Mouse (Mus musculus): Measurements from ENCODE around the gene Ano2.

Ano2 gene

DNA sequence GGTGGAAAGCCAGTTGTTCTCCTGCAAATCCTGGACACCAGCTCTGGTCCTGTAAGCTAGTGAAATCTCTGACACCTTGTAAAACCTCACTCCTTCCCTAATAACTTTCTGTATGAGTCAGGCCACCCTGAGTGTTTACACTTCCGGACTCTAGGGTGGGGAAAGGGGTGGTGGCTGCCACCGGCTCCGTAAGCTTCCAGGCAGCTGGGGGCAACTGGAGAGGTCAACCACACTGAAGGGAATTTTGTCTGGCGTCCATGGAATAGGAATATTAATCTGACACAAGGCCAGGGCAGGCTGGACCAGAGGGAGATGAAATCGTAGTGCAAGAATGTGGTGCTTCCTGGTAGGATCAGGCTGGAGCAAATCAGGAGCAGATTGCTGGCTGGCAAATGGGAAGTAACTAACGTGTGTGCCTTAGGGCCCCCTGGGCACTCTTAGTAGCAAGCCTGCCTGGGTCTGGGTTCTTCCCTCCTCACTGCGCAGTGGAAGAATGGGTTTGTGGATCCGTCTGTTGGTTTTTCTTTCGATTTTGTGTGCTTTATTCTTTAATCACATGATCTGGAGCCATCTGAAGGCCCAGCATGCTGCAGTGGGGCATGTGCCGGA, 57.2 kb downstream of the Ano2 start:
- DNase-seq = no peak

DNA sequence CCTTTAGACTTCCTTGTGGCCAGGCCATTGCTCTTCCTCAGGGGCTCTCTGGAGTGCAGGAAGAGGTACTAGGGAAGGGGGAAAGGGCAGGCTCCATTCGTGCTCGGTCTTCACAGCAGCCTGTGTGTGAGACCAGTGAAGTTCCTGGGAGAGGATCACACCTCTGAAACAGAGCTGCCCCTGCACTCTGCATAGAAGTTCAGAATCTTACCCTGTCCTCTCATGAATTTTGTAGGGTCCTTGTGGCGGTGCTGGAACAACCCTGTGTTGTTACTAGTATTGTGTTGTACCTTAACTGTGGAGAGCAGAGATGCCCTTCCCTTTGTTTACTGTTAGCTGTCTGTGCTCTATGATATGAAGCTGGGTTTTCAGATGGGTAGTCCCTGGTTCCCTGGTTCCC, 58.4 kb downstream of the Ano2 start:
- DNase-seq = no peak

DNA sequence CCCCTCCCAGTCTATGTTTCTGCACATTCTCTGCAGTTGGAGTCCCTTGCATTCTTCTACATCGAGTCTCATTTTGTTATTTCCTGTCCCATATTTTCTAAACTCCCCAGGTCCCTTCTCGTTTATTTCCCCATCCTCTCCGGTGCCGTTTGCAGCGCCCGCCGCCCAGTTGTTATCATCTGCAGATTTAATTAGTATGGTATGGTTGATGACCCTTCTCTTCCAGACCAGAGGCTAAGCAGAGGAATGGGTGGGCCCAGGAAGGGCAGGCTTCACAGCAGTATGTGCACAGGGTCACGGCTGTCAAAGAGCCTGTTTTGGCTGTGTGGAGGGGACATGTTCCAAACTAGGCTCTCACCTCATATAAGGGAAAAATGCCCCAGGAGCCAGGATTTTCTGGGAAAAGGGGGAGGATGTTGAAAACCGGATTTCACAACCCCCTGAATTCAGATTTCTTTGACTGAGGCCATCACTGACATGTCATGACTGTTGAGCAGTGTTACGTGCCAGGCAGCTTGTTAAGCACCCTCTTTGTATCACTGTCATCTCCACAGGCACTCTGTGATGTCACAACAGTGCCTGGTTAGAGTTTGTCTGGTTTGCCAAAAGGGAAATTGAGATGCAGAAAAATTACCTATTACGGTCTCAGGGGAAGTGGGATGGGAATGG, 72.8 kb downstream of the Ano2 start:
- no peak for DNase-seq

DNA sequence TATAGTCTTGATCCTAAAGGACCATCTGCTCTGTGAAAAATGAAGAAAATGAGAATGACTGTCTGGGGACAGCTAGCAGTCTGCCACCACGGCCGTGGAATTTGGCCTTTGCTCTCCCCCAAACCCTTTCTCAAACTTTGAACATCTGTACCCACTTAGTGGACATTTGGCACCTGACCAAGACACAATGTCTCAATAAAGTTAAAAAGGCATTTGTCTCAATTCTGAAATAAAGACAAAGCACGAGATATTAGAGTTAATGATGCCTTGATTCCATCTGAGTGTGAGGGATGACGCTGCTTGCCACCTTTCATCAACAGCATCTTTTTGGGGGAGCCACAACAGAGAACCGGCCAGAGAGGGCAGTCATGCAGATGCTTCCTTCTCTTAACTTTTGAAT, 83.0 kb downstream of the Ano2 start:
- no peak for DNase-seq

DNA sequence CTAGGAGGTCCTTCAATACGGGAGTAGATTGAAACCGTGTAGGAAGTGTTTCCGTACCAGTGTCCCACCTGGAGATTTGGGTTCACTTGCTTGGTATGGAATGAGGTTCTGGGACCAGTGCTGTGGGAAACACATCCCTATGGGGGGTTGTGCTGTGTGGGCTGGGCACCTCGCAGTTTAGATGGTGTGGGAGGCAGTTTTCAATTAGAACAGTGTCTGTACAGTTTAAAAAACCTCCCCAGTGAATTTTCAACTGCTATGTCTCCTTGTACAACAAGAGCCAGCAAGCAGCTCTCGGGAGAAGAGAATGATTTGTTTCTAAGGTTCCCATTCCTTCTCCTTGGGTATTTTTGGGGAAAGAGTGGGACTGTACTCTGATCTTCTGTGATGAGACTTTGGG, 86.1 kb downstream of the Ano2 start:
- no peak for DNase-seq

DNA sequence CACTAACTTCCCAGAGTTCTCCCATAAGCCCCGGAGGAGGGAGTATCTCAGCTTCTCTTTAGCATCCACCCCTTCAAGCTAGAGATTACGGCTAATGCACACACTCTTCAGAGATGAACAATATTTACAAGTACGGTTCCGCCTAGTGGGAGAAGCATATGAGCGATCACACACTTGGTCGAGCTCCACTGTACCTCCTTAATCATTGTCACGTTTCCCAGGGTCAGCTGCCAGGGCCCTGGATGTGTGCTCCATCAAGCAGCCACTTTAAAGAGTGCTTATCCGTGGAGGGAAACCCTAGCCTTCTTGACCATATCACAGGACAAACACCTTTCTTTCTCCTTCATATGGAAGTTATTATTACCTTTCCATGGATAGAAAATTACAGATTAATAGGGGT, 112.7 kb downstream of the Ano2 start:
- DNase-seq = no peak

DNA sequence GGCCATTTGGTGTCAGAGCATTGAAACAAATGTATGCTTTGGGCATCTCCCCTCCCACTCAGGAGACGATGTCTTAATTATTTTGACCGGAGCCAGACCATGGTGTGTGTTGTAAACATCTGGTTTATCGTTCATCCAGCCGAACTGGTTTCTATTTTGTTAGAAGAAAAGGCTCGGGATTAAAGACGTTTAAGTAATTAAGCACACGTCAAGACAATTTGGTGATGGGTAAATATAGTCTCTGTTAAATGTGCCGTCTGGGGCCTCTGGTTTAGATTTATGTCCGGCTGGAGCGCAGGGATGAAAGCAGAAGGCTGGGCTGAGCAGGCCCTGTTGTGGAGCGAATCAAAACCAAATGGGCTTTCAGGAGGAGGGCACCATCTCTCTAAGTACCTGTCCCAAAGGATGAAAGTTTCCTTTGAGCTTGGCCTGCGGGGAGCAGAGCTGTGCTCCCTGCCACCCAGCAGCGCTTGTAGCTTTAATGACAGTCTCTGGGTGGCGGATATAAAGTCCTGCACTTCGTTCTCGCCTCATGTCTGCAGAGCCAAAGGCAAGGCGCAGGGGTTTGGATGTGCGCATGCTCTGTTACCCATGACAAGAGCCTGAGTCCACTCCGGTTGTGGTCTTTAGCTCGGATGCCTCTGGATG, 113.3 kb downstream of the Ano2 start:
- DNase-seq = no peak

DNA sequence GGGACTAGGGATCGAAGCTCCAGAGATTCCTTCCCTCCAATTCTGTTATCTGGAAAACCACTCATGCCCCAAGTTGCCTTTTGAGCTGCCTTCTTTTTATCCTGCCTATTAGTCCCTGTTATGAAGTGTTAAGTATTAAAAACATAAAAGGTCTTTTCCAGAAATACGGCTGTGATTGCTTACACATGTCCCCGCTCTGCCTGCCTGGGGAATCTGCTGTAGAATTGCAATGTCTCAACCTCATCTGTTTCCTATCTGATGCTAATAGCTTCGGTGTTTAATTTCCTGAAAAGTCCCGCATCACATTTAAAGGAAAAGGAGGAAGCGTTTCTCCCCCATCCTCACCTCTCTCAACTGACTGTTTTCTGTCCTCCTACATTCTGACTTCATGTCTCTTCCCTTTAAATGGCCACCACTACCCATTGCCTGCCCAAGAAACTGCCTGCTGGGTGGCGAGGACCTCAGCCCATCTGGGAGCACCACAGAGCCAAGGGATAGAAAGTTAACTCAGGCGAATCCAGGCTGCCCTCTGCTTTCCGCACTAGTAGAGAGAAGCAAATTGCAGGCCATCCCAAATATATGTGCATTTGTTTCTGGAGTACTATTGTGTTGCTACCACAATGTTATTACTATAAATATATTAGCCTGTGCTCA, 118.9 kb downstream of the Ano2 start:
- no peak for DNase-seq

DNA sequence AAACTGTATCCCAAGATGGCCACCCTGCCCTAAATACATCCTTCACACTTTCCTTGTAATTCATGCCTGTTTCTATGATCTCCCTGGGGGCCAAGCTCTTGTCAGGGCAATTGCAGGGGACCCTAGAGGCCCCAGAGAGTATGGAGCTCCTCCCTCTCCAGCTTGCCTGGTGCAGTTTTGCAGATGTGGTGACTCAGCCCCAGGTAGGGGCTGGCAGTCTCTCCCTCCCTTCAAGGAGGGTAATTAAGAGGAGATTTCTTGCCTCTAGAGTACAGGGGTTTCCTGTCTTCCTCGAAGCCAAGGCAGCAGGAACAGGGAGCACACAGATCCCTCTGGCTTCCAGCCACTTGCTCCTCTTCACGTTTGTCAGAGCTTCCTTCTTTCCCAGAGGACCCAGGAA, 121.2 kb downstream of the Ano2 start:
- no peak for DNase-seq

DNA sequence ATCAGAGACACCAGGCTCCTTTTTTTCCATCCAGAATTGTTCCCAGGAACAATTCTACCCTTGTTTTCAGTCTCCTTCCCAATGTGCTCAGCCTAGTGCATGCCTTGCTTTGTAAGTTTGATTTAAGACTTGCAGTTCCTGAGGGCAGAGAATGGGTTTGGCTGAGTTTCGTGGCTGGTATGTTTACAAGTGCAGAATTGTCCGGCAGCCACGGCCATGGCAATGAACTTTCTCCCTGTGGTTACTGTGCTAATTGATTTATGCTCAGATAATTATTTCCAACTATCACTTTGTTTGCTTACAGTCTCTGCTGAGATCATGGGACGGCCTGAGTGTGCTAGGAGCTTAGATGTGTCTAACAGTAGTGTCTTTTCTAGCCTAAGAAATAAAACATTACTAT, 147.9 kb downstream of the Ano2 start:
- DNase-seq = no peak

DNA sequence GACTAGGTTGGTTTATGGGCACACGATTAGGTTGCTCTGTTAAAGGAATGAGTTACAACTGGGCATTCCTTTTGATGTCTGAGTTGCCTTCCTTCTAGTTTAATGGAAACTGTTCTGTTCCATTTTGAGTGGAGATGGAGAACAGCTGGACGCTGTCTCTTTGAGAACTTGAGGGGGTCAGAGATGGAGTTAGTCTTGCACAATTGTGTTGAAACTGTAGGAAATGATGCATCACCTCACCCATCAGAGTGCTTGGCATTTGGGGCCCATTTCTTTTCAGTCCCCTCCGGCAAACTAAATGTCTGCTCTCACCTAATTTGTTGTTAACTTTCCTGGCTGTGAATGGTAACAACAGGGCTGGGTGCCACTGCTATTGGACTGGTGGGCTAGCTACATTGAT, 151.1 kb downstream of the Ano2 start:
- no peak for DNase-seq

DNA sequence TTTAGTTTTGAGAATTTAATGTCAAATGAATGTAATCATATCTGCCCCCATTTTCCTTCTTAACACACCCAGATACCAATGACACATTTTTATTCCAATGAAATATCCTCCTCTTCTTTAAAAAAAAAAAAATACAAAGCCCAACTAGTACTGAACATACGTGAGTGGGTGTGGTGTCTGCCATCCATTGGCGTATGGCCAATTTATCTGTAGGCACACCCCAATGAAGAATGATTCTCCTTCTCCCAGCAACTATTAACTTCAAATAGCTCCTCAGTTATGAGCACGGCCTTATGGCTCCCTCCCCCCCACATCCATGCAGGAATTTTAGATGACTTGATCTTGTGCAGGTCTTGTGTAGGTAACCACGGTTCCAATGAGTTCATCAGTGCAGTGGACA, 161.0 kb downstream of the Ano2 start:
- no peak for DNase-seq

DNA sequence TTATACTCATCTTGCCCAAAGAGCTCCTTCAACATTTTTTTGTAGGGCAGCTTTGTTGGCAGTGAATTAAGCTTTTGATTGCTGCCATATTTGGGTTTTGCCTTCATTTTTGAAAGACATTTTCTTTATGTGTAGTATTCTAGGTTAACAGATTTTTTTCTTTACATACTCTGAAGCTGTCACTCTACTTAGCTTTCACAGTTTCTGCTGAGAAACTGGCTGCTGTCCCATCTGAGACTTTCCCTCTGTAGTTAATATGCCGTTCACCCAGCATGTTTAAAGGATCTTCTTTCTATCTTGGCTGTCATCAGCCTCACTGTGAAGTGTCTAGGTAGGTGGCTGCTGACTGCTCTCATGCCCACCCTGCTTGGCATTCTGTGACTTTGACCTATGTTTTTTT, 168.1 kb downstream of the Ano2 start:
- DNase-seq = no peak

DNA sequence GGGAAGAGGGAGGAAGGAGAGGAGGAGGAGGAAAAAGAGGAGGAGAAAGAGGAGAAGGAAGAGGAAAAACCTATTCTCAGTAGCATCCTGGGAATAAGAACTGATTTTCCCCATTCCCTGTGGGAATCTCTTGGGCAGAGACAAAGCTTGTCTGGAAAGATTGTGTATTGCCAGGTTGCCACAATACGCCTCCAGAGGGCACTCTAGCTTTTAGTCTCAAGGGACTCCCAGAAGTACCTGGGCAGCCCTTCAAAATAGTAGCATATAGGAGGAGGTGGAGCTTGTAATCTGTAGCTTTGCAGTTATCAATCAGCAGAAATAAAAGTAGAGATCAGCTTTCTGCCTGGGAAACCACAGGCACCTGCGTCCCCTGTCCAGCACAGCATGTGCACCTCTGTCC, 178.3 kb downstream of the Ano2 start:
- peak; percentile 5 for DNase-seq

DNA sequence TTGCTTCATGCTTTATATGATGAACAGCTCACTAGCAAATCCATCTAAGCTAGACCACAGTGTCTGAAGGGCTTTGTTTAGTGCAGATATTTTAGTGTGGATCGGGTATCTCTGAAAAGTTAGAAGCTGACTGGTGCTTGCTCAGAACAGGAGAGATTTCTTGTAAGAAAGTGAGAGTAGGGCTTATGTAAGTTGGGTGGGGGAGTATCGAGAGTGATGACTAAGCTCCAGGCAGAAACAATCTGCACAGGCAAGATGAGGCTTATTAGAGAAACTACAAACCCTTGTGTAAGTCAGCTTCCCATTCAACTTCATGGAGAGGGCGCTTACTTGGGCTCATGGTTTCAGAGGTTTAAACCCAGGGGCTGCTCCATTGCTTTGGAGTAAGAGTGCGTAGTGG, 181.3 kb downstream of the Ano2 start:
- no peak for DNase-seq

DNA sequence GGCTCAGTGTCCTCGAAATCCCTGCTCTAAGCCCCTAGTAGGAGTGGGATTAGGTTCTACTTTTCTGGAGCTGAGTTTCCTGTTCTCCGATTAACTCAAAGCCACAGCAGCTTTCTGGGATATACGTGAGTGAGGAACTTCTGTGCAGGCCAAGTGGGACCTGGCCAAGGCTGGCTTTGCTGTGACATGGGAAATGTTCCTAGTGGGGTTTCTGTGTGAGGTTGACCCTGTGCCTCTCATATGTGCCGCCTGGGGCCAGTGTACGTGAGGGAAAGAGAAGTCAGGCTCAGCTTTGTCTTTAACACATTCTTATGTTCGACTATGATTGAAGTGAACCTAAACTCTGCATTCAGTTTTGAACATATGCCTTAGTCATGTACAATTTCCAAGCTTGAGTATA, 184.5 kb downstream of the Ano2 start:
- no peak for DNase-seq

DNA sequence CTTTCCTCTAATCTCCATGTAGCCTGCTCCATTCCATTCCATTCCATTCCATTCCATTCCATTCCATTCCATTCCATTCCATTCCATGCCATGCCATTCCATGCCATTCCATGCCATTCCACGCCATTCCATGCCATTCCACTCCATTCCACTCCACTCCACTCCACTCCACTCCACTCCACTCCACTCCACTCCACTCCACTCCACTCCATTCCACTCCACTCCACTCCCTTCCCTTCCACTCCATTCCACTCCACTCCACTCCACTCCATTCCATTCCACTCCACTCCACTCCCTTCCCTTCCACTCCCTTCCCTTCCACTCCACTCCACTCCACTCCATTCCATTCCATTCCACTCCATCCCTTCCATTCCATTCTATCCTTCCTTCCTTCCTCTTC, 186.7 kb downstream of the Ano2 start:
- DNase-seq = no peak

DNA sequence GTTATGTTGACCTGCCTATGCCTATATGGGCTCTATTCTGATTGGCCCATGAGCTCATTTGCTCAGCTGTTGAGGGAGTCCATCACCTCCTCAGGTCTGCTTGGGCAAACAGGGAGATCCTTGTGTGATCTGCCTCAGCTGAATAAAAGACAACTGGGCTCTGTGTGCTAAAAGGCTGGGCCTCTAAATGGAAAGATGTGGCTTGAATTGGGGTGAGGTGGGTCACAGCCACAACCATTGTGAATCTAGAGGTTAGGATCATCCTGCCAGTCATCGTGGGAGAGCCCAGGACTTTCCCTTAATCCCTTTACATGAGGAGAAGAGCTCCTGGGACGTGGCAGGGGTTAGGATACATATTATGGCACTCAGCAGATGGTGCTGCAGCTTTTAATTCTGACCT, 188.5 kb downstream of the Ano2 start:
- no peak for DNase-seq

DNA sequence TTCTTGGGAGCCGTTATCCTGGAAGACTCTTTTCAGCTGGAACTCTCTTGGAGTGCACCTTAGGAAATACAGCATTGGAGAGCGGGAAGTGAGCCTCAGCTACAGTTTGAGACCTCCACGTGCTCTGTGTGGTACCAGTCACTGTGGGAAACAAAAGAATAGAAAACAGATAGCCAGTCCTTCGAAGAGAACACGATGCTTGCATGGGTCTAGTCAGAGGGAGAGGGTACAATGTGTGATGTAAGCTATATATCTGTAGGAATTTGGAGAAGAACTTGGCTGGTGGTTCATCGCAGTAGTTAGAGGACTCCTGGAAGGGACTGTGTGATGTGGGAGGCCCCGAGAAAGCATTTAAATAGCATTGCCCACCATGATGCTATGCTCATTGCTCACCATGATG, 189.1 kb downstream of the Ano2 start:
- DNase-seq = no peak

DNA sequence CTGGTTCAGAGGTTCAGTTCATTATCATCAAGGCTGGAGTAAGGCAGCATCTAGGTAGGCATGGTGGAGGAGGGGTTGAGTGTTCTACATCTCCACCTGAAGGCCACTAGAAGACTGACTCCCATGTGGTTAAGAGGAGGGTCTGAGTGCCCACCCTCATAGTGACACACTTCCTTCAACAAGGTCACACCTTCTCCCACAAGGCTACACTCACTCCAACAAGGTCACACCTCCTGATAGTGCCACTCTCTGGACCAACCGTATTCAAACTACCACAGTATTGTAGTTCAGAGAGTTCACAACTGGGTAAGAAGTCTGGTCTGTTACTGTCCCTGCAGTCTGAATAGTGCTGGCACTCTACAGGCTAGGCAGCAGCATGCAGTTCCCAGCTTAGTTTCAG, 198.4 kb downstream of the Ano2 start:
- no peak for DNase-seq

DNA sequence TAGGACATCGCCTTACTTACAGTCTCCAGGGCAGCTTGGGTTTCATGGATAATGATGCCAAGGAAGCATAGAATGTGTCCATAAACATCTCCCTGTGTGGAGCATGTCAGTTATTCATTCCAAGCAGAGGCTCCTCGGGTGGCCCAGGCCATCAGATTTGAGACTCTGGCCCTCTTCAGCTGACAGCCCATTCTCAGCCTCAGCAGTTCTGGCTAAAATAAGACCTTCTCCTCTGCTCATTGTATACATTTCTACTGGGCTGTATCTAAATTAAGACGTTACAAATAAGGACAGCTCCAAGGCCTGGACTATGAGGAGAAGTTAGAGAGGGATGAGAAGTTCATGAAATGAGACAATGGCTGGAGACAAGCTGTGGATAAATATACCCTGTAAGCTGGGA, 204.1 kb downstream of the Ano2 start:
- DNase-seq = no peak

DNA sequence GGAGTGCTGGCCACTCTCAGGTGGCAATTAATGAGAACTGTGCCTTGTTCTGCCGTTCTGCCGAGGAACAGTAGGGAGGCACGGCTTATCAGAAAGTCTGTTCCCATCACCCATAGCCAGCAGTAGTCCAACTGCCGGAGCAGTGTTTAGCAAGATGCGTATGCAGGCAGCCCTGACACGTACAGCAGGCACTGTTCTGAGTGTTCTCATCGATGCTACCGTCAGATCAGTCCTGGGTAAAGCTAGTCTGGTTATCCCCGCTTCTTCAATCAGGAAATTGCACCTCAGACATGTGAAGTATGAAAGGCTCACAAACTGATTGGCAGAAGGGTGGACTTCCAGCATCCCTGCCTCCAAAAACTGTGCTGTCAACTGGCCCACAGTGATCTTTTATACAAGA, 224.2 kb downstream of the Ano2 start:
- no peak for DNase-seq

DNA sequence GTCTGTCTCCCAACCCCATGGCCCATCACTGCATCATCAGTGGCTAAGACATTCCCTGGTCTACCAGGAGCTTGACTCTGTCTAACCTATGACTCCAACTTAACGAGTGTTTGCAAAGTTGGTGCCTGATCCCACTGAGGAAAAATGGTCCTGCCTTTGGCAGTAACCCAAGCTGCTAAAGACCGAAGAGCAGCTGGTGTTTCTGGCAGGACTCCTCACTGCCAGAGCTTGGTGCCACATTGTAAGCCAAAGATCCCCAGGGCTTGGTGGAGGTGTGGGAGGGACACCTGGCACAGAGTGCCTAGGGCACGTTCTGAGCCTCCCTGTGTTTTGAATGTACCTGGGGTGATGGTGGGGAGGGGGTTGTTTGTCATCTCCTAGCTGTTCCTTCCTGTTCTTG, 232.5 kb downstream of the Ano2 start:
- peak; percentile 52 for DNase-seq

DNA sequence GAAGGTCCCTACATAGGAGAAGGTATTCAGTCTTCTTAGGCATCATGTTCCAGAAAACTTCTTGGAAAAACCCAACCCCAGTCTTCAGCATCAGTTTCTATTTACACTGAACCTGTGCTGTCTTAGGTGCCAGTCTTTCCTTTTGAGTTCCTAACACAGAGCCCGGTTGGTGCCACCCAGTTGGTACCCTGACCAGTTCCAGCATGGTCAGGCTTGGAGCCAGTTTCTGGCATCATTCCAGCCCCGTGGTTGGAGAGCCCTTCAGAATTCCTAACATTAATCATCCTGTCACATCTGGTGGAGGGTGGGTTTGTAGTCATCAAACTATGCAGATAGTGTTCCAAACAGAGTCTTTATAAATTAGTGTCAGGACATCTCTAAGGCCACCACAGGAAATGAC, 234.8 kb downstream of the Ano2 start:
- DNase-seq = no peak

Data from cerebellum, adult 9-11 months (tissue).